ENCODE assay signal across 11 mouse cellular contexts in genomic region chr2:35931619-35932018, GRCm38 (mm10). TPM values are rescaled to one million over a fixed set of nuclear protein-coding genes. Genes with fewer than 3 reads are reported as not detected.
A peak's percentile ranks its signal among the peaks of the same experiment; 100 is the strongest.
DNase-seq lines count a peak whose midpoint lies in the region; ATAC-seq and TF ChIP-seq lines count a peak whose summit lies in the region.
"Had no signal": no experiment of that assay in that cellular context is flagged by ENCODE, and none has a peak within 500 bp of the region (broad histone marks: within the 10 kb centered on the region; RNA-seq: fewer than 3 reads in every experiment).

No protein-coding gene starts in this region.

- no peaks in the 10 kb centered on the region for H3K4me1 ChIP-seq in liver, adult 2 months (ENCODE audit: control insufficient read depth, insufficient read depth, low read length)
- no peaks in the 10 kb centered on the region for H3K4me1 ChIP-seq in liver, embryonic 12.5 days
- H3K4me1 ChIP-seq in ES-Bruce4 (ENCODE audit: control insufficient read depth, insufficient read depth, low read length), result no peaks in the 10 kb centered on the region
- H3K4me1 ChIP-seq in hindbrain, embryonic 11.5 days (replicated peaks; ENCODE audit: control insufficient read depth, insufficient read depth, low read length), result no peaks in the 10 kb centered on the region
- H3K4me1 ChIP-seq: liver, embryonic 15.5 days; midbrain, embryonic 12.5 days had no signal

- no peak for TF ChIP-seq EP300 in ES-Bruce4 (IDR thresholded peaks at IDR 0.05; ENCODE audit: insufficient read depth, low read depth, low read length)

- H3K36me3 ChIP-seq in liver, adult 2 months (ENCODE audit: control insufficient read depth, insufficient read depth, low read length), result no peaks in the 10 kb centered on the region
- H3K36me3 ChIP-seq in liver, embryonic 12.5 days, result no peaks in the 10 kb centered on the region
- no peaks in the 10 kb centered on the region for H3K36me3 ChIP-seq in ES-Bruce4 (ENCODE audit: control insufficient read depth, insufficient read depth, low read length, poor library complexity, severe bottlenecking)
- no peaks in the 10 kb centered on the region for H3K36me3 ChIP-seq in hindbrain, embryonic 11.5 days (ENCODE audit: control insufficient read depth, insufficient read depth, low read length)
- H3K36me3 ChIP-seq: liver, embryonic 15.5 days; midbrain, embryonic 12.5 days had no signal

- H3K79me2 ChIP-seq in liver, adult 2 months (ENCODE audit: control insufficient read depth, insufficient read depth, low read length), result no peaks in the 10 kb centered on the region

- ATAC-seq in liver, embryonic 12.5 days, result no peak
- peak; percentile 62; the same call in 1 of the 2 replicates for ATAC-seq in megakaryocyte progenitor cell, adult 5-6 weeks (replicated peaks; ENCODE audit: poor library complexity)
- ATAC-seq in granulocyte monocyte progenitor cell, adult 5-6 weeks (replicated peaks; ENCODE audit: poor library complexity, severe bottlenecking), result no peak
- no peak for ATAC-seq in hindbrain, embryonic 11.5 days (ENCODE audit: low FRiP score)

- H3K9me3 ChIP-seq in liver, embryonic 12.5 days (replicated peaks), result no peaks in the 10 kb centered on the region
- no peaks in the 10 kb centered on the region for H3K9me3 ChIP-seq in ES-Bruce4 (replicated peaks; ENCODE audit: control insufficient read depth, insufficient read depth, low read length, poor library complexity, severe bottlenecking)
- no peaks in the 10 kb centered on the region for H3K9me3 ChIP-seq in hindbrain, embryonic 11.5 days (ENCODE audit: control insufficient read depth, low read length)
- H3K9me3 ChIP-seq: liver, embryonic 15.5 days; midbrain, embryonic 12.5 days had no signal

- no peak overlapping the region for H3K4me2 ChIP-seq in liver, embryonic 12.5 days
- no peak overlapping the region for H3K4me2 ChIP-seq in hindbrain, embryonic 11.5 days (replicated peaks; ENCODE audit: low read depth, low read length)
- H3K4me2 ChIP-seq: liver, embryonic 15.5 days; midbrain, embryonic 12.5 days had no signal

- no peaks in the 10 kb centered on the region for H3K27me3 ChIP-seq in liver, adult 2 months (ENCODE audit: control insufficient read depth, insufficient read depth, low read length)
- H3K27me3 ChIP-seq in liver, embryonic 12.5 days (replicated peaks), result no peaks in the 10 kb centered on the region; the same call in 1 of the 2 replicates
- H3K27me3 ChIP-seq in ES-Bruce4 (ENCODE audit: control insufficient read depth, insufficient read depth, low read length, poor library complexity, severe bottlenecking), result no peaks in the 10 kb centered on the region
- peaks cover 2% of the 10 kb centered on the region; the same call in 1 of the 2 replicates for H3K27me3 ChIP-seq in hindbrain, embryonic 11.5 days (ENCODE audit: control insufficient read depth, insufficient read depth, low read length)
- H3K27me3 ChIP-seq: liver, embryonic 15.5 days; midbrain, embryonic 12.5 days had no signal

- no peak overlapping the region for H3K4me3 ChIP-seq in liver, adult 2 months (ENCODE audit: insufficient read depth, low read depth, low read length)
- H3K4me3 ChIP-seq in liver, embryonic 12.5 days, result no peak overlapping the region
- no peak overlapping the region for H3K4me3 ChIP-seq in ES-Bruce4 (ENCODE audit: low read depth, low read length)
- no peak overlapping the region for H3K4me3 ChIP-seq in hindbrain, embryonic 11.5 days (ENCODE audit: low read depth, low read length)
- H3K4me3 ChIP-seq: liver, embryonic 15.5 days; midbrain, embryonic 12.5 days had no signal

- peak; percentile 25; the same call in 1 of the 2 replicates for TF ChIP-seq CTCF in liver, adult 2 months (IDR thresholded peaks at IDR 0.05; ENCODE audit: low read depth, low read length)
- peak; percentile 62 for TF ChIP-seq CTCF in ES-Bruce4 (IDR thresholded peaks at IDR 0.05; ENCODE audit: low read depth, low read length)

- H3K9ac ChIP-seq in liver, adult 2 months (ENCODE audit: low read depth, low read length), result no peak overlapping the region
- no peak overlapping the region for H3K9ac ChIP-seq in liver, embryonic 12.5 days
- H3K9ac ChIP-seq in ES-Bruce4 (ENCODE audit: low read depth, poor library complexity, severe bottlenecking), result no peak overlapping the region
- no peak overlapping the region for H3K9ac ChIP-seq in hindbrain, embryonic 11.5 days (ENCODE audit: low read depth, low read length)
- H3K9ac ChIP-seq: liver, embryonic 15.5 days; midbrain, embryonic 12.5 days had no signal

- no peak overlapping the region for H3K27ac ChIP-seq in liver, adult 2 months (replicated peaks; ENCODE audit: insufficient read depth, low read depth, low read length)
- no peak overlapping the region for H3K27ac ChIP-seq in liver, embryonic 12.5 days
- no peak overlapping the region for H3K27ac ChIP-seq in ES-Bruce4 (ENCODE audit: insufficient read depth, low read length)
- H3K27ac ChIP-seq in hindbrain, embryonic 11.5 days (ENCODE audit: low read depth, low read length), result no peak overlapping the region
- H3K27ac ChIP-seq: liver, embryonic 15.5 days; midbrain, embryonic 12.5 days had no signal

- TF ChIP-seq POLR2A in liver, adult 2 months (IDR thresholded peaks at IDR 0.05; ENCODE audit: extremely low read depth, insufficient read depth, low read length), result no peak
- TF ChIP-seq POLR2A in ES-Bruce4 (IDR thresholded peaks at IDR 0.05; ENCODE audit: insufficient read depth, low read length), result no peak

- 82% methylated on average over 3 of the region's 3 CpGs for WGBS in liver, adult 2 months
- 64% methylated on average over 3 of the region's 3 CpGs for WGBS in liver, embryonic 12.5 days (ENCODE audit: insufficient replicate concordance)
- WGBS in hindbrain, embryonic 11.5 days, result 76% methylated on average over 3 of the region's 3 CpGs

- peak; percentile 28 for DNase-seq in cerebellum, adult 9-10 months
- DNase-seq in cerebellum, postnatal 4 days (ENCODE audit: low spot score in 2 of 2), result no peak
- DNase-seq in liver, adult 2 months (ENCODE audit: extremely low read depth, low read depth, low spot score), result no peak
- DNase-seq in hindbrain, embryonic 11.5 days (ENCODE audit: low spot score), result no peak
- DNase-seq: cerebellum, adult 8-10 months had no signal

RNA-seq across cellular contexts. Expression of gene Ttll11, which starts 48.1 kb away (rescaled TPM):
- 0.07 and 0.09 TPM in 2 replicates for total RNA-seq in liver, adult 2 months (2014; rRNA removed)
- polyA plus RNA-seq in liver, adult 2 months (2012; rRNA removed), result 0.15 and 0.55 TPM in 2 replicates
- 1.0 and 1.3 TPM in 2 replicates for polyA plus RNA-seq in liver, embryonic 12.5 days (2016; fragmentation: Nextera tagmentation; extraction: Ambion mirVana)
- not detected in 2 replicates for polyA plus RNA-seq in ES-Bruce4 (2011; ENCODE audit: insufficient read depth, insufficient read length, low read depth, missing spikeins)
- not detected in 2 replicates for total RNA-seq in megakaryocyte progenitor cell, adult 5-6 weeks (2015)
- total RNA-seq in megakaryocyte progenitor cell, adult 5-6 weeks (2017), result 0.04 TPM in 1 of 2 replicates, not detected in the other
- total RNA-seq in granulocyte monocyte progenitor cell, adult 5-6 weeks (2014; fragmentation: Nextera tagmentation), result 0.34 TPM in 1 of 2 replicates, not detected in the other
- not detected in 2 replicates for total RNA-seq in granulocyte monocyte progenitor cell, adult 5-6 weeks (2017)
- 1.3 and 1.9 TPM in 2 replicates for polyA plus RNA-seq in hindbrain, embryonic 11.5 days (2014; fragmentation: Nextera tagmentation; extraction: Ambion mirVana)
